In the genomic region with DNA sequence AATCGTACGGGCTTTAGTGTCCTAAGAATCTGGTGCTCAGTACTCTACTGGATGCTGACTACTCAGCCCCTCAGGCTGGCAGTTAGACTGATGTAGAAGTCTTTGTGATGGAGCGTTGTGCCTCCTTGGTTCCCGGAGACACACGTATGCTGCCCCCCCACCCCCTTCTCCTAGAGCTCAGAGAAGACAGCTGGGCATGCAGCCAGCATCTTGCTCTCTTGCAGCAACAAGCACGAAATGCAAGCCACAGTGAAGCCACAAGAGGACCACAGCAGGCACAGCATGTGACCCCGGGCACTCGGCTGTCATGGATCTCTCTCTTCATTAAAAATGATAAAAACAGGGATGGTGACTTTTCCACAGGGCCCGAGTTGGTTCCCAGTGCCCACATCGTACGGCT, we compare ENCODE assay signal across 23 mouse cellular contexts. TPM values are rescaled to one million over a fixed set of nuclear protein-coding genes. Genes with fewer than 3 reads are reported as not detected.
"Had no signal": no experiment of that assay in that cellular context is flagged by ENCODE, and none has a peak within 500 bp of the region (broad histone marks: within the 10 kb centered on the region; RNA-seq: fewer than 3 reads in every experiment).

No protein-coding gene starts in this region.

- H3K4me1 ChIP-seq: midbrain, embryonic 12.5 days; neural tube, embryonic 12.5 days; stomach, embryonic 15.5 days had no signal

- H3K27me3 ChIP-seq: neural tube, embryonic 12.5 days; stomach, embryonic 15.5 days had no signal

- H3K36me3 ChIP-seq: limb, embryonic 10.5 days; liver, embryonic 15.5 days; midbrain, embryonic 12.5 days; neural tube, embryonic 12.5 days; stomach, embryonic 15.5 days had no signal

- H3K27ac ChIP-seq: layer of hippocampus, adult 2 months; limb, embryonic 10.5 days; liver, embryonic 15.5 days; midbrain, embryonic 12.5 days; neural tube, embryonic 12.5 days; stomach, embryonic 15.5 days had no signal

- H3K4me2 ChIP-seq: liver, embryonic 11.5 days; liver, embryonic 15.5 days; midbrain, embryonic 12.5 days; neural tube, embryonic 12.5 days; stomach, embryonic 15.5 days had no signal

- H3K9me3 ChIP-seq: limb, embryonic 10.5 days; liver, embryonic 15.5 days; neural tube, embryonic 12.5 days; stomach, embryonic 15.5 days had no signal

- H3K9ac ChIP-seq: liver, embryonic 15.5 days; midbrain, embryonic 12.5 days; neural tube, embryonic 12.5 days; stomach, embryonic 15.5 days had no signal

- H3K4me3 ChIP-seq: layer of hippocampus, adult 2 months; limb, embryonic 10.5 days; liver, embryonic 15.5 days; megakaryocyte, embryonic 14.5 days; midbrain, embryonic 12.5 days; neural tube, embryonic 12.5 days; stomach, embryonic 15.5 days had no signal

- DNase-seq: kidney, adult 18-20 months; kidney, postnatal 10 days; kidney, postnatal 4 days; lung, adult 2 months; lung, postnatal 4 days; right cerebral cortex, postnatal 4 days; spleen, adult 18-20 months; thymus, adult 2 months; thymus, postnatal 25 days had no signal

- ATAC-seq: lung, postnatal 0 days had no signal

RNA-seq across cellular contexts. Expression of a gene that starts 5.2 kb away (rescaled TPM):
- total RNA-seq: monocyte, adult 5-6 weeks had no signal

RNA-seq across cellular contexts. Expression of a gene that starts 43.3 kb away (rescaled TPM):
- total RNA-seq: layer of hippocampus, adult 2 months; layer of hippocampus, postnatal 10 days; left cerebral cortex, postnatal 10 days; monocyte, adult 5-6 weeks had no signal
- polyA plus RNA-seq: kidney, embryonic 14.5 days; limb, embryonic 10.5 days; limb, embryonic 14.5 days; liver, embryonic 11.5 days; liver, embryonic 15.5 days; lung, adult 2 months; lung, postnatal 0 days; midbrain, embryonic 12.5 days; neural tube, embryonic 12.5 days; stomach, embryonic 15.5 days; thymus, adult 2 months had no signal
